Mouse (Mus musculus): ENCODE measurements around the gene Clca4b.

- TF ChIP-seq MYC (IDR thresholded peaks at IDR 0.05; ENCODE audit: low read depth, low read length) (0 out of 2 replicates have a peak, but pooled peaks have one; percentile 1), POLR2A (IDR thresholded peaks at IDR 0.05; ENCODE audit: control insufficient read depth in 1 of 2, insufficient read depth in 1 of 2, low read depth in 1 of 2, low read length in 2 of 2, poor library complexity in 1 of 2) (peak in 1 of 2 experiments; percentile 10; a peak in 1 of 4 replicates), GATA1 (IDR thresholded peaks at IDR 0.05; ENCODE audit: low read depth, low read length) (peak; percentile 83)
Measured at GRCm38 (mm10) chr3:144897042-144897678, 35.2 kb downstream of the Clca4b start.
